Mouse (Mus musculus) forebrain, postnatal 0 days (tissue): Measurements from ENCODE around the gene Muc13. TPM values are rescaled to one million over a fixed set of nuclear protein-coding genes. Genes with fewer than 3 reads are reported as not detected.
A peak's percentile ranks its signal among the peaks of the same experiment; 100 is the strongest.

ENCODE experiments used
- ATAC-seq: fragments of 200-750 bp; cut with Nextera tagmentation; 2 replicates; pipeline ENCODE4 v1.8.0; 2017; ENCODE audit warnings: mild to moderate bottlenecking, moderate library complexity
- DNase-seq: peaks from one replicate; pipeline ENCODE4 v3.0.0-alpha.2; 2015
- H3K27ac ChIP-seq: fragments of 300-500 bp; sonication (generic); 2 replicates; pipeline ENCODE4 v1.5.1; 2014; ENCODE audit warnings: low read depth, mild to moderate bottlenecking, antibody characterized with exemption, low read length, moderate library complexity, mixed read lengths
- H3K27me3 ChIP-seq: fragments of 300-500 bp; sonication (generic); 2 replicates; pipeline ENCODE4 v1.6.1; 2014; ENCODE audit warnings: mild to moderate bottlenecking, low read length, mixed read lengths; ENCODE audit not compliant: insufficient read depth
- H3K36me3 ChIP-seq: fragments of 300-500 bp; sonication (generic); 2 replicates; pipeline ENCODE4 v1.6.1; 2014; ENCODE audit warnings: mild to moderate bottlenecking, moderate library complexity; ENCODE audit not compliant: insufficient read depth
- H3K4me1 ChIP-seq: fragments of 300-500 bp; sonication (generic); 2 replicates; pipeline ENCODE4 v1.6.1; 2014; ENCODE audit warnings: antibody characterized with exemption; ENCODE audit not compliant: insufficient read depth
- H3K4me2 ChIP-seq: fragments of 300-500 bp; sonication (generic); 2 replicates; pipeline ENCODE4 v1.6.1; 2014; ENCODE audit warnings: low read depth, mild to moderate bottlenecking, moderate library complexity
- H3K4me3 ChIP-seq: fragments of 300-500 bp; sonication (generic); 2 replicates; pipeline ENCODE4 v1.5.1; 2014; ENCODE audit warnings: low read depth, low read length, mixed read lengths
- H3K9ac ChIP-seq: fragments of 300-500 bp; sonication (generic); 2 replicates; pipeline ENCODE4 v1.6.1; 2014; ENCODE audit warnings: mild to moderate bottlenecking
- H3K9me3 ChIP-seq: fragments of 300-500 bp; sonication (generic); 2 replicates; pipeline ENCODE4 v1.6.1; 2016; ENCODE audit warnings: low read length
- CTCF ChIP-seq: sonication (generic); IDR thresholded peaks from 2 replicates; pipeline ENCODE4 v1.5.1; 2016; ENCODE audit warnings: antibody characterized with exemption, control low read depth, low read depth
- WGBS: fragments of 180-500 bp; shearing (Covaris S2); extraction: QIAGEN DNeasy Blood & Tissue Kit; methylation state at CpG from one replicate; pipeline ENCODE4 v1.1.7; 2014; 5-methylcytosine and 5-hydroxymethylcytosine counted together
- polyA plus RNA-seq: library from polyadenylated mRNA; unstranded; fragments of >200 nt; fragmentation: Nextera tagmentation; extraction: Ambion mirVana; gene quantifications from 2 replicates; pipeline ENCODE4 v1.2.1, GENCODE M21; 2015
- total RNA-seq: library from RNA; depleted of rRNA; stranded (reverse); fragments of >200 nt; gene quantifications from 2 replicates; pipeline ENCODE4 v1.2.3, GENCODE M21; 2014

Muc13 gene
- total and polyA plus RNA-seq, 2 experiments from 2014 or later, result not detected

- TF ChIP-seq CTCF, result no peak
- DNase-seq, result no peak
- H3K4me3 ChIP-seq, result no peak overlapping the region
- no peak overlapping the region for H3K27ac ChIP-seq
- H3K4me1 ChIP-seq, result no peaks in the 10 kb centered on the region
- no peak for ATAC-seq
- no peaks in the 10 kb centered on the region for H3K9me3 ChIP-seq
- H3K27me3 ChIP-seq, result no peaks in the 10 kb centered on the region
- WGBS, result 53% methylated on average over 13 of the region's 13 CpGs
- no peaks in the 10 kb centered on the region for H3K36me3 ChIP-seq
- no peak overlapping the region for H3K4me2 ChIP-seq
- H3K9ac ChIP-seq, result no peak overlapping the region
Measured at GRCm38 (mm10) chr16:33751152-33751551, 42.7 kb upstream of the Muc13 start.

- Histone ChIP-seq H3K9ac (no peak overlapping the region), H3K4me1 (no peaks in the 10 kb centered on the region), H3K4me3 (no peak overlapping the region), H3K4me2 (no peak overlapping the region), H3K36me3 (no peaks in the 10 kb centered on the region), H3K27ac (no peak overlapping the region), H3K9me3 (no peaks in the 10 kb centered on the region), H3K27me3 (no peaks in the 10 kb centered on the region)
- ATAC-seq (no peak), DNase-seq (no peak)
- 79% methylated on average over 12 of the region's 12 CpGs for WGBS
- TF ChIP-seq CTCF, result no peak
Measured at GRCm38 (mm10) chr16:33751590-33751989, 42.2 kb upstream of the Muc13 start.

- H3K4me2 ChIP-seq, result no peak overlapping the region
- H3K27me3 ChIP-seq, result no peaks in the 10 kb centered on the region
- H3K27ac ChIP-seq, result no peak overlapping the region
- no peaks in the 10 kb centered on the region for H3K4me1 ChIP-seq
- no peak for ATAC-seq
- TF ChIP-seq CTCF, result no peak
- H3K9me3 ChIP-seq, result no peaks in the 10 kb centered on the region
- no peak for DNase-seq
- WGBS, result 84% methylated on average over 8 of the region's 8 CpGs
- no peak overlapping the region for H3K9ac ChIP-seq
- no peak overlapping the region for H3K4me3 ChIP-seq
- no peaks in the 10 kb centered on the region for H3K36me3 ChIP-seq
Measured at GRCm38 (mm10) chr16:33752904-33753578, 40.8 kb upstream of the Muc13 start.

- Histone ChIP-seq H3K27ac (no peak overlapping the region), H3K27me3 (no peaks in the 10 kb centered on the region), H3K9me3 (no peaks in the 10 kb centered on the region), H3K4me1 (no peaks in the 10 kb centered on the region), H3K4me3 (no peak overlapping the region), H3K4me2 (0 out of 2 replicates have a peak overlapping the region, but pooled peaks have one; percentile 8), H3K36me3 (no peaks in the 10 kb centered on the region), H3K9ac (no peak overlapping the region)
- ATAC-seq, result no peak
- DNase-seq, result no peak
- 69% methylated on average over 8 of the region's 8 CpGs for WGBS
- no peak for TF ChIP-seq CTCF
Measured at GRCm38 (mm10) chr16:33755293-33755692, 38.5 kb upstream of the Muc13 start.

DNA sequence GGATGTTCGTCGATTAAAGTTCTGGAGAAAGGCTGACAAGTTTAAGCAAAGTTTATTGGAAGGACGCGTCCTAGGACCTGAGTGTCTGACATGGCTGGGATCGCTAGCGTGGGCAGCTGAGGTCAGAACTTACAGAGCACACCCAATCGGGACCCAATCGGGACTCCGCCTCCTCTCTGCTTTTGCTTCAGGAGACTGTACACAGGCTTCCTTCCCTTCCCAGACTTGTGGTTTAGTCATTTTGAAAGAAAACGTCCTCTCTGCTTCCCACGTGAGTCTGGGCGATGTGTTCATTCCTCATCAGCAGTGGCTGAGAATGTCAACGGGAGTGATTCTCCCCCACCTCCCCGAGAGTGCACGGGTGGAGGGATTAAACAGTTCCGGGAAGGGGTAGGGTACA, 37.9 kb upstream of the Muc13 start:
- no peaks in the 10 kb centered on the region for H3K9me3 ChIP-seq
- H3K27ac ChIP-seq, result no peak overlapping the region
- H3K27me3 ChIP-seq, result no peaks in the 10 kb centered on the region
- H3K4me2 ChIP-seq, result peak overlapping the region; percentile 8; the same call in 1 of the 2 replicates
- H3K4me1 ChIP-seq, result no peaks in the 10 kb centered on the region
- ATAC-seq (no peak), DNase-seq (no peak)
- no peaks in the 10 kb centered on the region for H3K36me3 ChIP-seq
- H3K4me3 ChIP-seq, result no peak overlapping the region
- TF ChIP-seq CTCF, result no peak
- no peak overlapping the region for H3K9ac ChIP-seq
- WGBS, result 61% methylated on average over 16 of the region's 16 CpGs

DNA sequence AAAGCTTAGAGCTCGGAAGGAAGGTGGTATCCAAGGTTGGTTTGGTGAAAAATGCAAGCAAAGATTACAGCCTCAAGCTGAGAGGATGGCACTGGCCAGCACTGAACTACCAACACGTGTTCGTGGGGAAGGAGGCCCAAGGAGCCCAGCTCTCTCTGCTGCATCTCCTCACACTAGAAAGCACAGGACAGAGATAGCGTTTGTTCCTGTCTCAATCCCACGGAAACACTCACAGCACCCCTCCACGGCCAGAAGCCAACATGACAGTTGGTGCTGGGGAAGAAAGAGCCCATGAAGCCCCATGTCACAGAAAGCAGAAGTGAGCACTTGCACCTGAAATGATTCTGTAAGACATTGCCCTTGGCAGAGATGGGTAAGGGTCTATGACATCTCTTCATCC, 37.4 kb upstream of the Muc13 start:
- no peak for DNase-seq
- no peak overlapping the region for H3K9ac ChIP-seq
- H3K4me1 ChIP-seq, result no peaks in the 10 kb centered on the region
- H3K27ac ChIP-seq, result no peak overlapping the region
- H3K36me3 ChIP-seq, result no peaks in the 10 kb centered on the region
- no peaks in the 10 kb centered on the region for H3K27me3 ChIP-seq
- no peak overlapping the region for H3K4me3 ChIP-seq
- no peak for ATAC-seq
- no peaks in the 10 kb centered on the region for H3K9me3 ChIP-seq
- WGBS, result 48% methylated on average over 6 of the region's 6 CpGs
- peak overlapping the region; percentile 8; the same call in 1 of the 2 replicates for H3K4me2 ChIP-seq
- TF ChIP-seq CTCF, result no peak

GRCm38 (mm10) chr16:33759207-33759606, 34.6 kb upstream of the Muc13 start:
- Histone ChIP-seq H3K27me3 (no peaks in the 10 kb centered on the region), H3K36me3 (no peaks in the 10 kb centered on the region), H3K4me3 (no peak overlapping the region), H3K4me1 (no peaks in the 10 kb centered on the region), H3K27ac (no peak overlapping the region), H3K4me2 (no peak overlapping the region), H3K9ac (no peak overlapping the region), H3K9me3 (no peaks in the 10 kb centered on the region)
- DNase-seq (no peak), ATAC-seq (no peak)
- no peak for TF ChIP-seq CTCF
- 95% methylated on average over 7 of the region's 7 CpGs for WGBS
